Mouse (Mus musculus): ENCODE results near the gene Slit1. TPM values are rescaled to one million over a fixed set of nuclear protein-coding genes. Genes with fewer than 3 reads are reported as not detected.
A peak's percentile ranks its signal among the peaks of the same experiment; 100 is the strongest.

Slit1 gene
- polyA plus RNA-seq, 1 experiment = 0.80 TPM

DNA sequence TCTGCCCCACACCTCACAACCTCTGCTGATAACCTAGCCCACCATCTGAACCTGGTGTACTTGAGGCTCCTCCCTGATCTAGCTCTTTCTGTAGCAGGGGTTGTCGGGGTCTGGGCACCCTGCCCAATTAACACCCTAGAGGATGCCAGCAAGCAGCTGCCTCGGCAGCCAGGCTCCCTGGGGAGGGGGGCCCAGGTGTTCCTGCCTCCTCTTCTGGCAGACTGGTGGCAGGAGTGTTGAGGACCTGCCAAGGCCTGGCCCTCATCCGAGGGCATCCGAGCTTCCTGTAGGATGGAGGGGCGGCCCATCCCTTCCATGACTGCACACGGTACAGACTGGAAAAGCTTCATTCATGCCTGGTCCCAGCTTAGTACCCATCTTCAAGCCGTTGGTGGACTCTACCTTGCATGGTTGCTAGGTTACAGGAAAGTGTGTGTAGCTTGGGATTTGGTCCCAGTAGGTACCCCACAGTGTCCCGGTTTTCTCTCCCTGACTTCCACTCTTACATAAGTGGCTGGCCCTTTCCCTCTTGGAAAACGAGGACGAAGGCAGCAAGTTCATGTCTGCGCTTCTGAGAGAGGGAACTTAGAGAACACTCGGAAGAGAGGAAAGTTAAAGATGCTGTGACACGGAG is 57.9 kb downstream of the Slit1 start:
- H3K4me3 ChIP-seq = no peak overlapping the region
- peaks cover 31% of the 10 kb centered on the region for H3K27me3 ChIP-seq (ENCODE audit: control insufficient read depth, insufficient read depth, insufficient read length)
- H3K79me2 ChIP-seq (ENCODE audit: control insufficient read depth, insufficient read depth) = no peaks in the 10 kb centered on the region
- TF ChIP-seq USF1 (IDR thresholded peaks at IDR 0.05; ENCODE audit: low read depth) = no peak
- TF ChIP-seq MYOG (IDR thresholded peaks at IDR 0.05; ENCODE audit: control insufficient read depth in 1 of 3, insufficient read depth in 1 of 3, insufficient read length in 2 of 3, low read depth in 2 of 3) = no peak
- no peak for TF ChIP-seq E2F4 (IDR thresholded peaks at IDR 0.05; ENCODE audit: insufficient read depth)
- TF ChIP-seq MYOD1 (IDR thresholded peaks at IDR 0.05; ENCODE audit: control insufficient read depth in 1 of 3, insufficient read length in 2 of 3, low read depth in 2 of 3) = no peak
- no peak for TF ChIP-seq TCF12 (IDR thresholded peaks at IDR 0.05; ENCODE audit: insufficient read depth, poor library complexity, severe bottlenecking)
- no peak for TF ChIP-seq MAX (IDR thresholded peaks at IDR 0.05; ENCODE audit: low read depth)
- no peak for TF ChIP-seq REST (IDR thresholded peaks at IDR 0.05; ENCODE audit: insufficient read depth, insufficient read length)
- no peak for TF ChIP-seq SRF (IDR thresholded peaks at IDR 0.05; ENCODE audit: control insufficient read depth, insufficient read length, low read depth)
- TF ChIP-seq POLR2A (IDR thresholded peaks at IDR 0.05; ENCODE audit: insufficient read length, low read depth) = no peak
- no peak for TF ChIP-seq TCF3 (IDR thresholded peaks at IDR 0.05; ENCODE audit: insufficient read length, low read depth)
- TF ChIP-seq POLR2AphosphoS2 (IDR thresholded peaks at IDR 0.05; ENCODE audit: insufficient read length, low read depth) = no peak
- no peak for TF ChIP-seq CEBPB (IDR thresholded peaks at IDR 0.05; ENCODE audit: insufficient read depth, poor library complexity, severe bottlenecking)
- no peak overlapping the region for H3K4me2 ChIP-seq (ENCODE audit: low read depth)
- no peaks in the 10 kb centered on the region for H3K36me3 ChIP-seq (ENCODE audit: control insufficient read depth, insufficient read depth)
- H3ac ChIP-seq (ENCODE audit: control insufficient read depth, insufficient read length) = no peak overlapping the region

DNA sequence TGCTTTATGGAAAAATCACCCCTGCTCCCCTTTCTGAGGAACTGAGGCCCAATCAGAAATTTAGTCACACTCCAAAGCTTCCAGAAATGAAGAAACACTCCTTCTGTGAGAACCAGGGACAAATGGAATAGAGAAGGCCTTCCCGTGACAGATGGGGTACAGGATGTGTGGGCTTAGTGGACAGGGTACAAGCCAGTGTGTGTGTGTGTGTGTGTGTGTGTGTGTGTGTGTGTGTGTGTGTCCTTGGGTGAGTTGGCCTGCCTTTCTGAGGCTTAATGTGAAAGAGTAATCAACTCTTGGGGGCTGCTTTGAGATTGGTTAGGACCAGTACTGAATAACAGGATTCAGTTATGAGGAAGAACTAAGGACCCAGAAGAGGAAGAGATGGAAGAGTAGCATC is 58.6 kb downstream of the Slit1 start:
- TF ChIP-seq TCF12 (IDR thresholded peaks at IDR 0.05; ENCODE audit: insufficient read depth, poor library complexity, severe bottlenecking) (no peak), SRF (IDR thresholded peaks at IDR 0.05; ENCODE audit: control insufficient read depth, insufficient read length, low read depth) (no peak), E2F4 (IDR thresholded peaks at IDR 0.05; ENCODE audit: insufficient read depth) (no peak), POLR2A (IDR thresholded peaks at IDR 0.05; ENCODE audit: insufficient read length, low read depth) (no peak), MYOD1 (IDR thresholded peaks at IDR 0.05; ENCODE audit: control insufficient read depth in 1 of 3, insufficient read length in 2 of 3, low read depth in 2 of 3) (no peak), CEBPB (IDR thresholded peaks at IDR 0.05; ENCODE audit: insufficient read depth, poor library complexity, severe bottlenecking) (no peak), MAX (IDR thresholded peaks at IDR 0.05; ENCODE audit: low read depth) (no peak), POLR2AphosphoS2 (IDR thresholded peaks at IDR 0.05; ENCODE audit: insufficient read length, low read depth) (no peak), USF1 (IDR thresholded peaks at IDR 0.05; ENCODE audit: low read depth) (no peak), TCF3 (IDR thresholded peaks at IDR 0.05; ENCODE audit: insufficient read length, low read depth) (no peak), MYOG (IDR thresholded peaks at IDR 0.05; ENCODE audit: control insufficient read depth in 1 of 3, insufficient read depth in 1 of 3, insufficient read length in 2 of 3, low read depth in 2 of 3) (no peak), REST (IDR thresholded peaks at IDR 0.05; ENCODE audit: insufficient read depth, insufficient read length) (no peak)

DNA sequence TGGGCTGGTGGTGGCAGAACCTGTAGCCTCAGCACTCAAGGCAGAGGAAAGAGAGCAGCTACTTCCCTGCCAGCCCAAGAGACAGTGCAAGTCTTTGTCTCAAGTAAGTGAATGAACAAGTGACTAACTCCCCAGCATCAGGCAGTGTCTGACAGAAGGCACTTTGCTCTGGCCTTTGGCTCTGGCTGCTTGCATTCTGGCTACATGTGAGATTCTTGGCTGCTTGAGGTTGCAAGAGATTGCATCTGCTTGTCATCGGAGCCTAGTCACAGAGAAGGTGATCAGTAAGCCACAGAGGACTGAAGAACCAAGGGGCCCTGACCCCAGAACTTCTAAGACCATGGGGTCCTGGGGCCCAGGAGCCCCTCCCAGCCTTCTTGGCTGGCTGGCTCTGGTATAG is 59.5 kb downstream of the Slit1 start:
- no peaks in the 10 kb centered on the region for H3K36me3 ChIP-seq (ENCODE audit: control insufficient read depth, insufficient read depth)
- no peak overlapping the region for H3ac ChIP-seq (ENCODE audit: control insufficient read depth, insufficient read length)
- H3K79me2 ChIP-seq (ENCODE audit: control insufficient read depth, insufficient read depth) = no peaks in the 10 kb centered on the region
- no peak overlapping the region for H3K4me2 ChIP-seq (ENCODE audit: low read depth)
- H3K4me3 ChIP-seq = no peak overlapping the region
- no peak for TF ChIP-seq POLR2A (IDR thresholded peaks at IDR 0.05; ENCODE audit: insufficient read length, low read depth)
- TF ChIP-seq CEBPB (IDR thresholded peaks at IDR 0.05; ENCODE audit: insufficient read depth, poor library complexity, severe bottlenecking) = peak; percentile 88
- H3K27me3 ChIP-seq (ENCODE audit: control insufficient read depth, insufficient read depth, insufficient read length) = peaks cover 19% of the 10 kb centered on the region

More for the DNA sequence above, 58.6 kb downstream of the Slit1 start:
- no peaks in the 10 kb centered on the region for H3K79me2 ChIP-seq (ENCODE audit: control insufficient read depth, insufficient read depth)
- H3K27me3 ChIP-seq (ENCODE audit: control insufficient read depth, insufficient read depth, insufficient read length) = peaks cover 28% of the 10 kb centered on the region
- H3ac ChIP-seq (ENCODE audit: control insufficient read depth, insufficient read length) = no peak overlapping the region
- no peaks in the 10 kb centered on the region for H3K36me3 ChIP-seq (ENCODE audit: control insufficient read depth, insufficient read depth)
- no peak overlapping the region for H3K4me2 ChIP-seq (ENCODE audit: low read depth)
- H3K4me3 ChIP-seq = no peak overlapping the region

DNA sequence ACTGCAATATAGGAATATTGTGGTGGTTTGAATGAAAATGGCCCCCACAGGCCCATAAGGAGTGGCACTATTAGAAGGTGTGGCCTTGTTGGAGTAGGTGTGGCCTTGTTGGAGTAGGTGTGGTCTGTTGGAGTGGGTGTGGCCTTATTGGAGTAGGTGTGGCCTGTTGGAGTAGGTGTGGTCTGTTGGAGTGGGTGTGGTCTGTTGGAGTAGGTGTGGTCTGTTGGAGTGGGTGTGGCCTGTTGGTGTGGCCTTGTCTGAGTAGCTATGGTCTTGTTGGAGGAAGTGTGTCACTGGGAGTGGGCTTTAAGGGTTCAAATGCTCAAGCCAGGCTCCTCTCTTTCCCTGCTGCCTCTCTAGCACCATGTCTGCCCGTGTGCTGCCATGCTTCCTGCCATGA is 63.2 kb downstream of the Slit1 start:
- Histone ChIP-seq H3K79me2 (ENCODE audit: control insufficient read depth, insufficient read depth) (no peaks in the 10 kb centered on the region), H3ac (ENCODE audit: control insufficient read depth, insufficient read length) (no peak overlapping the region), H3K4me3 (no peak overlapping the region), H3K27me3 (ENCODE audit: control insufficient read depth, insufficient read depth, insufficient read length) (peaks cover under 1% of the 10 kb centered on the region), H3K36me3 (ENCODE audit: control insufficient read depth, insufficient read depth) (no peaks in the 10 kb centered on the region), H3K4me2 (ENCODE audit: low read depth) (no peak overlapping the region)
- TF ChIP-seq MYOG (IDR thresholded peaks at IDR 0.05; ENCODE audit: control insufficient read depth in 1 of 3, insufficient read depth in 1 of 3, insufficient read length in 2 of 3, low read depth in 2 of 3) (no peak), TCF3 (IDR thresholded peaks at IDR 0.05; ENCODE audit: insufficient read length, low read depth) (no peak), TCF12 (IDR thresholded peaks at IDR 0.05; ENCODE audit: insufficient read depth, poor library complexity, severe bottlenecking) (no peak), REST (IDR thresholded peaks at IDR 0.05; ENCODE audit: insufficient read depth, insufficient read length) (no peak), USF1 (IDR thresholded peaks at IDR 0.05; ENCODE audit: low read depth) (no peak), MAX (IDR thresholded peaks at IDR 0.05; ENCODE audit: low read depth) (no peak), POLR2A (IDR thresholded peaks at IDR 0.05; ENCODE audit: insufficient read length, low read depth) (no peak), E2F4 (IDR thresholded peaks at IDR 0.05; ENCODE audit: insufficient read depth) (no peak), CEBPB (IDR thresholded peaks at IDR 0.05; ENCODE audit: insufficient read depth, poor library complexity, severe bottlenecking) (no peak), MYOD1 (IDR thresholded peaks at IDR 0.05; ENCODE audit: control insufficient read depth in 1 of 3, insufficient read length in 2 of 3, low read depth in 2 of 3) (no peak), SRF (IDR thresholded peaks at IDR 0.05; ENCODE audit: control insufficient read depth, insufficient read length, low read depth) (no peak), POLR2AphosphoS2 (IDR thresholded peaks at IDR 0.05; ENCODE audit: insufficient read length, low read depth) (no peak)

DNA sequence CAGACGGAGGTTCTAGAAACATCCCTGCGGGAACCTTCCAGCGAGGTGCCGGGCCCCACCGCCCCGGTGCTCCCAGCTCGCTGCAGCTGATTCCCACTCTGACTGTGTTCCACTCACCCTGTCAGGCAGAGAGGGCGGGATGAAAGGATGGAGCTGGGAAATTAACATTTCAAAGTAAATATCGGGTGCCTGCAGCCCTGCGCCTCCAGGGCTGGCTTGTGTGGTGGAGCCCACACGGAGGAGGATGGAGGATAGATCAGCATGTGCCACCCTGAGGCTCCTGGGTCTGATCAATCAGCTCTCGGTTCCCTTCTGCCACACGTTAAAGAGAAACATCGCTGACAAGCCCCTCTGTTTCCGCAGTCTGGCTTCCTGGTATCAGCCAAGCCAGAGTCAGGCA is 64.4 kb downstream of the Slit1 start:
- Histone ChIP-seq H3K4me3 (no peak overlapping the region), H3ac (ENCODE audit: control insufficient read depth, insufficient read length) (no peak overlapping the region), H3K79me2 (ENCODE audit: control insufficient read depth, insufficient read depth) (no peaks in the 10 kb centered on the region), H3K36me3 (ENCODE audit: control insufficient read depth, insufficient read depth) (no peaks in the 10 kb centered on the region), H3K27me3 (ENCODE audit: control insufficient read depth, insufficient read depth, insufficient read length) (no peaks in the 10 kb centered on the region), H3K4me2 (ENCODE audit: low read depth) (no peak overlapping the region)
- TF ChIP-seq POLR2AphosphoS2 (IDR thresholded peaks at IDR 0.05; ENCODE audit: insufficient read length, low read depth) = no peak
